Mouse (Mus musculus) frontal cortex, adult (tissue): ENCODE data around the gene Trip10.

Experiments used
- ATAC-seq: cut with Nextera tagmentation; 2 replicates; pipeline ENCODE4 v1.9.2; 2017; ENCODE audit warnings: mild to moderate bottlenecking, moderate library complexity, mixed read lengths; ENCODE audit not compliant: low TSS enrichment

Gene Trip10

GRCm38 (mm10) chr17:57234254-57234928, 14.9 kb upstream of the Trip10 start:
- no peak for ATAC-seq

- no peak for ATAC-seq
These were observed 13.5 kb upstream of the Trip10 start for GRCm38 (mm10) chr17:57235803-57236202.

GRCm38 (mm10) chr17:57237181-57237580, 12.1 kb upstream of the Trip10 start:
- no peak for ATAC-seq

- ATAC-seq, result no peak
These were observed 5.4 kb upstream of the Trip10 start for GRCm38 (mm10) chr17:57243650-57244370.

- no peak for ATAC-seq
These were observed 3.8 kb upstream of the Trip10 start for GRCm38 (mm10) chr17:57245311-57245929.

GRCm38 (mm10) chr17:57246663-57247392, 2.4 kb upstream of the Trip10 start:
- ATAC-seq, result no peak

GRCm38 (mm10) chr17:57247393-57248200, 1.7 kb upstream of the Trip10 start:
- peak; percentile 83 for ATAC-seq

GRCm38 (mm10) chr17:57248201-57248699, 1.0 kb upstream of the Trip10 start, which contains the start of gene Gpr108:
TSS of gene Gpr108 (minus strand) at chr17:57248446.
- ATAC-seq, result peak; percentile 67

- no peak for ATAC-seq
These were observed 484 bp upstream of the Trip10 start for GRCm38 (mm10) chr17:57248771-57249170.

GRCm38 (mm10) chr17:57250461-57251160, 1.4 kb downstream of the Trip10 start:
- ATAC-seq, result 0 out of 2 replicates have a peak, but pooled peaks have one; percentile 9

- no peak for ATAC-seq
These were observed 2.2 kb downstream of the Trip10 start for GRCm38 (mm10) chr17:57251431-57251830.

- no peak for ATAC-seq
These were observed 4.1 kb downstream of the Trip10 start for GRCm38 (mm10) chr17:57253306-57253705.

- no peak for ATAC-seq
These were observed 6.1 kb downstream of the Trip10 start for GRCm38 (mm10) chr17:57255354-57255753.

- no peak for ATAC-seq
These were observed 7.7 kb downstream of the Trip10 start for GRCm38 (mm10) chr17:57256921-57257485.

- ATAC-seq, result no peak
These were observed 8.9 kb downstream of the Trip10 start for GRCm38 (mm10) chr17:57258191-57258590.

GRCm38 (mm10) chr17:57259742-57260141, 10.5 kb downstream of the Trip10 start:
- ATAC-seq, result peak; percentile 73

GRCm38 (mm10) chr17:57260351-57260750, 11.1 kb downstream of the Trip10 start:
- ATAC-seq, result no peak

GRCm38 (mm10) chr17:57261286-57261685, 12.0 kb downstream of the Trip10 start:
- no peak for ATAC-seq

- ATAC-seq, result no peak
These were observed 12.5 kb downstream of the Trip10 start for GRCm38 (mm10) chr17:57261796-57262195.
